Mouse (Mus musculus) megakaryocyte, embryonic 14.5 days (primary cell): ENCODE data around the gene Fbln7.

Experiments used
- FLI1 ChIP-seq: IDR thresholded peaks from 2 replicates; pipeline ENCODE4 v1.6.1; 2012; ENCODE audit warnings: low read length, inconsistent platforms, mixed read lengths
- GATA1 ChIP-seq: IDR thresholded peaks from 3 replicates; pipeline ENCODE4 v1.6.1; 2012; ENCODE audit warnings: mixed read lengths, low read length, inconsistent platforms, borderline replicate concordance

GRCm38 (mm10) chr2:128903661-128904060 is 40.9 kb downstream of the Fbln7 start:
- no peak for TF ChIP-seq GATA1
- no peak for TF ChIP-seq FLI1
